Mouse (Mus musculus): ENCODE measurements around the gene Wdr62. TPM values are rescaled to one million over a fixed set of nuclear protein-coding genes. Genes with fewer than 3 reads are reported as not detected.
"Not testable (repeated sequence)": the region's sequence is repeated elsewhere in the genome, so short reads cannot be mapped to it uniquely, and the experiment has no call there.

Gene Wdr62
- polyA plus RNA-seq, 1 experiment from 2014 or later: 7.2 TPM

DNA sequence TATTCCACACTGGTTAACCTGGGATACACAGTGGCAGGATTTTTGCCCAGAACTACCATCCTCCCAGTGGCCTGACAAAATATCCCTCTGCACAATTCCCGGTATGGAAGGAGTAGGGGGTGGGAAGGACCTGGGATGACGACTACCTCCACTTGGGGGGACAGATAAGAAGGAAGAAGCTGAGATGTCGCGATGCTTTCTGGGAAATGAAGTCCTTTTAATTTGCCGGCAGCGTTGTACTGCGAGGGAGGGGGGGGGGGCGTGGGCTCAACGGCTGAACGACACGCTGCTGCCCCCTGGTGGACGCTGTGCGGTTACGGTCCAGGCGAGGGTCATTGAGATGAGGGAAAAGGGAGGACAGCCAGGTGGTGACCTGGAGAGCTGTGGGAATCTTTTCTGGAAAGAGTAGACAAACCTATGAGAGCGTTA is 63.5 kb downstream of the Wdr62 start:
- no peaks in the 10 kb centered on the region for H3K27me3 ChIP-seq
- peaks cover 12% of the 10 kb centered on the region for H3K4me1 ChIP-seq
- no peak overlapping the region for H3K27ac ChIP-seq
- no peaks in the 10 kb centered on the region for H3K36me3 ChIP-seq
- 1% methylated on average over 15 of the region's 16 CpGs for WGBS
- ATAC-seq (ENCODE audit: low FRiP score): peak; percentile 62
- H3K4me2 ChIP-seq (replicated peaks): peak overlapping the region; percentile 46
- H3K9me3 ChIP-seq (replicated peaks): no peaks in the 10 kb centered on the region
- H3K9ac ChIP-seq: no peak overlapping the region
- peak overlapping the region; percentile 17; the same call in 1 of the 2 replicates for H3K4me3 ChIP-seq

DNA sequence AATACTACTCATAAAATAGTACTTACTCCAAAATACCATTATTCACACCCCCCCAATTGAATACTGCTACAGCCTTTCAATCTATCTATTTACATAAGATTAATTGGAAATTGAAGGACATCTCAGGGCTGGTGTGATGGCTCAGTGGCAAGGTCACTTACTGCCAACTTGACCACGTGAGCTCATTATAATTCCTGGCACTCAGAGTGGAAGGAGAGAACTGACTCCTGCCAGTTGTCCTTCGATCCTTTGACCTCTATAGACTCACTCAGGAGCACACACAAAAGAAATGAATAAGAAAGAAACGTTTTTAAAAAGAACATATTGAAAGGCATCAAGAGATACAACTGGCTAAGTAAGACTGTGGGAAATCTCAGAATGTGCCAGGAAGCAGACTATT is 64.3 kb downstream of the Wdr62 start:
- Histone ChIP-seq H3K4me2 (replicated peaks) (no peak overlapping the region), H3K27me3 (no peaks in the 10 kb centered on the region), H3K27ac (no peak overlapping the region), H3K9ac (no peak overlapping the region), H3K9me3 (replicated peaks) (no peaks in the 10 kb centered on the region), H3K36me3 (no peaks in the 10 kb centered on the region), H3K4me1 (peaks cover 12% of the 10 kb centered on the region), H3K4me3 (no peak overlapping the region)
- no peak for ATAC-seq (ENCODE audit: low FRiP score)
- 67% methylated on average over 3 of the region's 3 CpGs for WGBS

GRCm38 (mm10) chr7:30213881-30214280 is 66.3 kb downstream of the Wdr62 start:
- 92% methylated on average over 3 of the region's 3 CpGs for WGBS
- H3K27me3 ChIP-seq: no peaks in the 10 kb centered on the region
- no peak overlapping the region for H3K4me2 ChIP-seq (replicated peaks)
- H3K27ac ChIP-seq: no peak overlapping the region
- H3K9ac ChIP-seq: no peak overlapping the region
- peaks cover 3% of the 10 kb centered on the region for H3K4me1 ChIP-seq
- no peak for ATAC-seq (ENCODE audit: low FRiP score)
- no peaks in the 10 kb centered on the region for H3K36me3 ChIP-seq
- H3K9me3 ChIP-seq (replicated peaks): no peaks in the 10 kb centered on the region
- H3K4me3 ChIP-seq: no peak overlapping the region

DNA sequence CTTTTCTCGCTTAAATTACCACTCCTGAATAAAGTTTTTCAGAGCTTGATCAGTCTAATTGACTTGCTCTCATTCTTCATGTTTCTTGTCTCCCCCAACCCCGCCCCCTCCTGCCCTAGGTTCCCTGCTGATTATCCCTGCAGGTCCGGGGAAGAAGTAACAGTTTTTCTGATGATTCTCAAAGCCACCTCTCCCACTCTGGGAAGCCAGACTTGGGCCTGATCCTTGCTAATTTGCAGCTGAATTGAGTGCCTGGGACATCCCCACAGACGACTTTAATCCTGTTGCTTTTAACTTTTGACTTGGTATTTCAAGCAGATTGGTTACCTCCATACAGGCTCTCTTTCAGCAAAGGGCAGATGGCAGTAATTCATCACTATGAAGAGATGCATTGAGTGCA is 69.2 kb downstream of the Wdr62 start:
- WGBS: 27% methylated on average over 4 of the region's 4 CpGs

DNA sequence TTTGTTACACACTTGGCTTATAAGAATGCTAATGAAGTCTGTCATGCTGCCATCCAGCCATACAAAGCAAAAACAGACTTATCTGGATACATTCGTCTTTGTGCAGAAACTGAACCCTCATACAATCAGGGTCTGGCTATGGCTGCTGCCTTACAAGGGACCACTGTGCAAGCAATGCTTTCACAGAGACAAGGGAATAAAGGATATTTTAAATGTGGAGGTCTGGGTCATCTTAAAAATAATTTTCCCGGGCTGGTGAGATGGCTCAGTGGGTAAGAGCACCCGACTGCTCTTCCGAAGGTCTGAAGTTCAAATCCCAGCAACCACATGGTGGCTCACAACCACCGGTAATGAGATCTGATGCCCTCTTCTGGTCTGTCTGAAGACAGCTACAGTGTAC is 73.9 kb downstream of the Wdr62 start:
- not testable (repeated sequence) for H3K9ac ChIP-seq; ATAC-seq (ENCODE audit: low FRiP score); H3K27ac ChIP-seq; H3K36me3 ChIP-seq; H3K4me2 ChIP-seq (replicated peaks); H3K27me3 ChIP-seq; H3K9me3 ChIP-seq (replicated peaks); H3K4me3 ChIP-seq; H3K4me1 ChIP-seq
- 67% methylated on average over 5 of the region's 5 CpGs for WGBS

More for the DNA sequence above, 69.2 kb downstream of the Wdr62 start:
- Histone ChIP-seq H3K36me3 (no peaks in the 10 kb centered on the region), H3K9ac (no peak overlapping the region), H3K4me2 (replicated peaks) (no peak overlapping the region), H3K4me1 (no peaks in the 10 kb centered on the region), H3K9me3 (replicated peaks) (no peaks in the 10 kb centered on the region), H3K27me3 (no peaks in the 10 kb centered on the region), H3K4me3 (no peak overlapping the region), H3K27ac (no peak overlapping the region)
- ATAC-seq (ENCODE audit: low FRiP score): no peak

- no peaks in the 10 kb centered on the region for H3K9me3 ChIP-seq (replicated peaks)
- no peak overlapping the region for H3K4me2 ChIP-seq (replicated peaks)
- no peaks in the 10 kb centered on the region for H3K36me3 ChIP-seq
- ATAC-seq (ENCODE audit: low FRiP score): no peak
- WGBS: 2% methylated on average over 2 of the region's 2 CpGs
- H3K4me1 ChIP-seq: peaks cover 11% of the 10 kb centered on the region
- no peaks in the 10 kb centered on the region for H3K27me3 ChIP-seq
- H3K27ac ChIP-seq: no peak overlapping the region
- H3K9ac ChIP-seq: no peak overlapping the region
- no peak overlapping the region for H3K4me3 ChIP-seq
These were observed 74.8 kb downstream of the Wdr62 start for GRCm38 (mm10) chr7:30205383-30205782.

GRCm38 (mm10) chr7:30204380-30204779 is 75.8 kb downstream of the Wdr62 start:
- Histone ChIP-seq H3K36me3 (no peaks in the 10 kb centered on the region), H3K27ac (no peak overlapping the region), H3K4me3 (no peak overlapping the region), H3K4me2 (replicated peaks) (no peak overlapping the region), H3K9me3 (replicated peaks) (no peaks in the 10 kb centered on the region), H3K27me3 (no peaks in the 10 kb centered on the region), H3K4me1 (peaks cover 11% of the 10 kb centered on the region), H3K9ac (no peak overlapping the region)
- no peak for ATAC-seq (ENCODE audit: low FRiP score)
- WGBS: 20% methylated on average over 8 of the region's 8 CpGs

DNA sequence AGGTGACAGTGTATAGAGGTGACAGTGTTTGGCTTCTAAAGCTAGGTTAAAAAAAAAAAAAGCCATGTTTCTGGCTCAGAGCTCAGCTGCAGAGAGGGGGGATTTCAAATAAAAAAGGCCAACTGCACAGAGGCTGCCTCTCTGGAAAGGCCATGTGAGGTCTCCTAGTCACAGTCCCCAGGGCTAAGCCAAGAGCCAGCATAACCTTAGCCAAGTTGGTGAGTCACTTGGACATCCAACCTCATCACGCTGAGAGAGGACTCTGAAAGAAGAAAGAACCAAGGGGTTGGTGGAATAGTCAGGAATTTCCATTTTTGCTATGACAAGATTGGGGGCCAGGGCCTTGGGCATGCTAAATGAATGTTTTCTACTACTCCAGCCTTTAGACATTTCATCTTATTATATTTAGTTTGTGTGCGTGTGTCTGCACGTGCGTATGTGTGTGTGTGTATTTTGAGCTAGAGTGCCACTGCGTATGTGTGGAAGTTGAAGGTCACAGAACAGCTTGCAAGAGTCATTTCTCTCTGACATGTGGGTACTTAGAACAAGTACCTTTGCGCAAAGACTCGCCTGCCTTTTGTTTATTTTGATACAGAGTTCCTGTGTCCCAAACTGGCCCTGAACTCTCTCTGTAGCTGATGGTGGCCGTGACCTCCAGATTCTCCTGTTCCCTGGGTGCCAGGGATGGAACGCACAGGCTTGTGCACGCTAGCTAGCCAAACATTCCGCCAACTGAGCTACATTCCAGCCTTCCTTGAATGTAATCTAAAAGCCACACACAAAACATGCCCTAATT is 77.1 kb downstream of the Wdr62 start:
- Histone ChIP-seq H3K4me3 (no peak overlapping the region), H3K4me2 (replicated peaks) (no peak overlapping the region), H3K9me3 (replicated peaks) (no peaks in the 10 kb centered on the region), H3K9ac (no peak overlapping the region), H3K36me3 (no peaks in the 10 kb centered on the region), H3K27ac (no peak overlapping the region), H3K27me3 (no peaks in the 10 kb centered on the region), H3K4me1 (peaks cover 11% of the 10 kb centered on the region)
- 84% methylated on average over 11 of the region's 11 CpGs for WGBS
- ATAC-seq (ENCODE audit: low FRiP score): no peak

GRCm38 (mm10) chr7:30200661-30201060 is 79.6 kb downstream of the Wdr62 start:
- not testable (repeated sequence) for ATAC-seq (ENCODE audit: low FRiP score); H3K9ac ChIP-seq; H3K9me3 ChIP-seq (replicated peaks); H3K4me3 ChIP-seq; H3K4me2 ChIP-seq (replicated peaks); H3K27me3 ChIP-seq; H3K36me3 ChIP-seq; H3K27ac ChIP-seq
- WGBS: 87% methylated on average over 5 of the region's 5 CpGs
- H3K4me1 ChIP-seq: peaks cover 11% of the 10 kb centered on the region

- no peak overlapping the region for H3K27ac ChIP-seq
- H3K9me3 ChIP-seq (replicated peaks): no peaks in the 10 kb centered on the region
- H3K4me3 ChIP-seq: no peak overlapping the region
- no peak for ATAC-seq (ENCODE audit: low FRiP score)
- H3K36me3 ChIP-seq: no peaks in the 10 kb centered on the region
- 83% methylated on average over 5 of the region's 5 CpGs for WGBS
- no peaks in the 10 kb centered on the region for H3K27me3 ChIP-seq
- no peak overlapping the region for H3K4me2 ChIP-seq (replicated peaks)
- peaks cover 11% of the 10 kb centered on the region for H3K4me1 ChIP-seq
- no peak overlapping the region for H3K9ac ChIP-seq
These were observed 80.0 kb downstream of the Wdr62 start for GRCm38 (mm10) chr7:30200200-30200599.

DNA sequence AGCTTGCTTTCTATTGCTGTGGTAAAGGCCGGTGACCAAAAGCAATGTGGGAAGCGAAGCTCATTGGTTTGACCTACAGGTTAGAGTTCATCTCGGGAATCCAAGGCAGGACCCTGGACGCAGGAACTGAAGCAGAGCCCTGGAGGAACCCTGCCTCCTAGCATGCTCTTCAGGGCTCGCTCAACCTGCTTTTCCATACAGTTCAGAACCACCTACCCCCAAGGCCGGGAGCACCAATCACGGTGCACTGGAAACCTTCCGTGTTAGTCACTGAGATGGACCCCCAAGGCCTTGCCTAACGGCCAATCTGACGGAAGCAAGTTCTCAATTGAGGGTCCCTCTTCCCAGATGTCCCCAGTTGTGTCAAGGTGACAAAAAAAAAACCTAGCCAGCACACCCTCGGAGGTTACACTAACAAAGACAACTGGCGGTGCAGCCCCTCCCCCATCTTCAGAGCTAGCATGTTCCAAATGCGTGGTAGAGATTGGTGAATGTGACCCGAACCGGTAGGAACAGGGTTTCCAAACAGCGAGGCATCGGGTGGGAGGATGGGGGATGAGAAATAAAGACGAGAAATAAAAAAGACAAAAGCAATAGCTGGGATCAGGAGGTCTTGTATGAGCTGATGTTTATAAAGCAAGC is 80.6 kb downstream of the Wdr62 start:
- no peak for ATAC-seq (ENCODE audit: low FRiP score)
- Histone ChIP-seq H3K9ac (no peak overlapping the region), H3K27ac (no peak overlapping the region), H3K9me3 (replicated peaks) (no peaks in the 10 kb centered on the region), H3K27me3 (no peaks in the 10 kb centered on the region), H3K4me1 (peaks cover 8% of the 10 kb centered on the region), H3K4me2 (replicated peaks) (no peak overlapping the region), H3K4me3 (no peak overlapping the region), H3K36me3 (no peaks in the 10 kb centered on the region)
- WGBS: 77% methylated on average over 18 of the region's 18 CpGs

DNA sequence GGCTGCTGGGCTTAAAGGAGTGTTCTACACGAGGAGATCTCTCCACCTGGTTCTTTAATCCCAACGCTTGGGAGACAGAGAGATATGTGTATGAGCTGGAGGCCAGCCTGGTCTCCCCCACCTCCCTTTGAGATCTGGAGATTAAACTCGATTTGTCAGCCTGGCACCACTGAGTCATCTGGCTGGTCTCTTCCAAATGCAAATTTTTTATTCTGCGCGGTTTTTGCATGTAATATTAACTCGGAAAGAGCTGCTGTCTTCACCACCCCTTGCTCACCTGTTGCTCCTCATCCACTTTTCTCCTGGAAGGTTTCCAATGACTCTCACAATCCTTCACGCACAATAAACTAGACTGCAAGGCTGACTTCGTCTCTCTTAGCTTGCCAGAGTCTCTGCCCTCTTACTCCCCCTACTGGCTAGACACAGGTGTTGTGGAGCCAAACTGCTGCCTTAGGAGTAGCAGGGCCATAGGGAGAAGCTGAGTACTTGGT is 81.7 kb downstream of the Wdr62 start, which contains the start of gene Capns1:
Gene Capns1, minus strand, starts transcription at position 331 of the 491 bp plus-strand sequence.
- WGBS: 11% methylated on average over 8 of the region's 8 CpGs
- Histone ChIP-seq H3K27me3 (no peaks in the 10 kb centered on the region), H3K27ac (peak within 1 kb of the TSS; percentile 40; the same call in 1 of the 2 replicates), H3K36me3 (no peaks in the 10 kb centered on the region), H3K9me3 (replicated peaks) (no peaks in the 10 kb centered on the region), H3K4me3 (0 out of 2 replicates have a peak within 1 kb of the TSS, but pooled peaks have one; percentile 4), H3K4me2 (replicated peaks) (peak within 1 kb of the TSS; percentile 30), H3K9ac (no peak within 1 kb of the TSS), H3K4me1 (peaks cover 6% of the 10 kb centered on the region)
- ATAC-seq (ENCODE audit: low FRiP score): no peak
